Mouse (Mus musculus): ENCODE results near the gene Ngp. TPM values are rescaled to one million over a fixed set of nuclear protein-coding genes. Genes with fewer than 3 reads are reported as not detected.

Gene Ngp
- total RNA-seq, 2 experiments from 2014 or later, result not detected

DNA sequence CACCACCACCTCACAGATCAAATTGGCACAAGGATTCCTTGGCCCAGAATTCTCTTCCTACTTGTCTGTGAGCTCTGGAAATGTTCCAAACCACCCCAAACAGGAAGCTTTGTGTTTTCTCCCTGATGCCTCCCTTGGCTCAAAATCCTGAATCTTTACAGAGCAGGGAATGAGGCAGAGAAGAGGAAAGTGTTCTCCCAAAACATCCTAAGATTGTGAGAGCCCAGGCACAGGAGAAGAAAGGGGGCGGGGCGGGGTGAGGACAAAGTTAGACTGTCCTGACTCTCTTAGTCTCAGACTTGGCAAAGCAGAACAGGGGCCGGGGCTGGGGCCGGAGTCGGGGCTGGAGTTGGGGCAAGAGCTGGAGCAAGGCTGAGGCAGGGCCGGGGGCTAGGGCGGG lies 6.6 kb upstream of the Ngp start:
- intact Hi-C loops (cut with DNase I), result loop anchor here (5.0 to 10.0 kb wide), 2 partner anchors 292 to 369 kb away; no protein-coding TSS in a partner anchor
- peak in 1 of 2 experiments; percentile 54 for DNase-seq (ENCODE audit: extremely low spot score in 1 of 2, low spot score in 2 of 2)

DNA sequence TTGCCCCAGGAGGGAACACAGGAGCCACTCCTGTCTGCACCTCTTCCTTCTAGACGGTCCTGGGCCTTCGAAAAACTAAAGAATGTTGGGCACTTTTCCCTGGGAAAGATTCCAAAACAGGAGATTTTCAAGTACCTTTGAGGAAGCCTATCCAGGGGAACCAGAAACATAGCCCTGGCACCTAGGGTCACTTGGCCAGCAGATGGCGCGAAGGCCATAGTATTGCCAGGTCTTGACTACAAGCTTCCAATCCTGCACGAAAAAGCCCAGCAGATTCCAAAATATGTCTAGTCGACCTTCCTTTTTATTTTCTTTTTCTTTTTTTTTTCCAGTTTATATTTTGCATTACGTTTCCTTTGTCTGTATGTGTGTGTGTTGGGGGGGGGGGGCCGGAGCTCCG lies 5.8 kb upstream of the Ngp start:
- intact Hi-C loops (cut with DNase I), result loop anchor here (5.0 to 10.0 kb wide), 2 partner anchors 291 to 369 kb away; no protein-coding TSS in a partner anchor
- DNase-seq (ENCODE audit: extremely low spot score in 1 of 2, low spot score in 2 of 2), result peak in 1 of 2 experiments; percentile 63

DNA sequence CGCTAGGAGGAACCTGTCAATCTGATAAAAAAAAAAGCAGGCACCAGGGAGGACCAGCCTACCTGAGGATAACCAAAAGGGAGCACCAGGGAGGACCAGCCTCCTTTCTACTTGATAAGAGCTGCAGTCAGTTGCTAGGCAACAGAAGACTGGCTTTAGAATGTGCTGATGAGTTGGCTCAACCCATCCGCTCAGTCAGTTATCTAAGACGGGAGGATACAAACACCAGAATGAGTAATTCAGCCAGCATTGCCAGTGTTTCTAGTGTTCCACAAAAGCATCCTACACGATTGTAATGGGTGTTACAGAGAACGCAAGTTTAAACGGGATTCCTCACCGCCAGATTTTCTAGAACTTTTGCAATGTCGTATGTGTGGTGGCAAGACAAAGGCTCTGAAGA lies 11.7 kb downstream of the Ngp start:
- intact Hi-C loops (cut with DNase I), result no loop called here
- peak in 1 of 2 experiments; percentile 36 for DNase-seq (ENCODE audit: extremely low spot score in 1 of 2, low spot score in 2 of 2)

DNA sequence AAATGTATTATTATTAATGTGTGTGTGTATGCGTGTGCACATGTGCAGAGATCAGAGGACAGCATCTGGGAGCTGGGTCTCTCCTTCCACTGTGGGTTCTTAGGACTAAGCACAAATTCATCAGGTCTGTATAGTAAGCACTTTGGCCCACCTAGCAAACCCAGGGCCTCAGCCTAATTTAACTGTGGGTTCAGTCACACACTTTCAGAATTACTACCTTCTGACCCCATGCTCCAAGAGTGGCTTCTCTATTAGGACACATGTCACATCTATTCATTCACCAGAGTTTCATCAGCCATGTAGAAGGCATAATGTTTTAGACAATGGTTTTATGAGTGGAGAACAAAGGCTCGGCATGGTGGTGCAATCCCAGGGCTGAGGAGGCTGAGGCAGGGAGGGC lies 13.5 kb downstream of the Ngp start:
- intact Hi-C loops (cut with DNase I), result no loop called here
- DNase-seq (ENCODE audit: extremely low spot score in 1 of 2, low spot score in 2 of 2), result no peak

DNA sequence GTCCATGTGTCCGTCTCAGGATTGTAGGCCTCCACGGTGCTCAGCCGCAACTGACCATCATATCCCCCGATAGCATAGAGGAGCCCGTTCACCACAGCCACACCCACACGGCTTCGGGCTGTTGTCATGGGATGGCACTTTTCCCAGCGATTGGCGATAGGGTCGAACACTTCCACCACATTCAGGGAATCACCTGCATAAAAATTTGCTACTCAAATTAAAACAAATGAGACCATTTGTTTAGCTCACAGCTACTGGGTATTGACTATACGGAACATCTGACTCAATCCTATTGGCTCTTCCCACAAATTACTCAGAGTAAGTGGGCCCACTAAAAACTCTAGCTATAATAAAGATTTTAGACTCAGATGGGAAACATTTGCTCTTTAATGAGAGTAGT lies 16.5 kb downstream of the Ngp start:
- no peak for DNase-seq (ENCODE audit: extremely low spot score in 1 of 2, low spot score in 2 of 2)
- intact Hi-C loops (cut with DNase I), result no loop called here

DNA sequence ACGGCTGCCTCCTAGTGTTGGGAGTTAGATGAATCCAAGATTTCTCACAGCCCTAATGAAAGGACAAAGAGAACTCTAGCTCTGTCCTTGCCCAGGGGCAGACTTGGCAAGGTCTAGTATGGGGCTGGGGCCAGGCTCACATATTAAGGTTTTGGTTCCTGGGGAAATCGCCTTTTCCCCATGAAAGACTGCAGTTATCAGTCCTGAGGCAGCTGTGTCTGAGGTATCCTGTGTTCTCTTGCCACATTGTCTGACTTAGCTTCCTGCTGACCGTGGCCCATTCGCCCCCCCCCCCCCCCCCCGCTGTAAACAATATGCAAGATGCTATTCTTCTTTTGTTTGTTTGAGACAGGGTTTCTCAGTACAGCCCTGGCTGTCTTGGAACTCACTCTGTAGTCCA lies 20.5 kb downstream of the Ngp start:
- intact Hi-C loops (cut with DNase I), result loop anchor here (10.0 kb wide), 1 partner anchor 265 kb away; no protein-coding TSS in a partner anchor
- no peak for DNase-seq (ENCODE audit: extremely low spot score in 1 of 2, low spot score in 2 of 2)

DNA sequence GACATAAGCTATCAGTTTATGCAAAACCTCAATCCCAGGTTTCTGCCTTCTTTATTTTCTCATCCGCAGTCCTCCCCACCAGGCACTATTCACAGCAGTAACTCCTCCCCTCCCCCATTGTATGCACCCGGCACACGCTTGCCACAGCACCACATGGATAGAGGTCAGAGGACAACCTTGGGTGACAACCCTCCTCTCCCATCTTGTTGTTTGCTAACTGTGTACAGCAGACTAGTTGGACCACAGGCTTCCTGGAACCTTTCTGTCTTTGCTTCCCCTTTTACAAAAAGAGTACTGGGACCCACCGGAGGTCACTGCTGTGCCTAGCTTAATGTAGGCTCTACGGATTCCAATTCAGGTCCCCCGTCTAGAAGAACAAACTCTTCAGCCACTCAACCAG lies 21.0 kb downstream of the Ngp start:
- intact Hi-C loops (cut with DNase I), result loop anchor here (10.0 kb wide), 1 partner anchor 264 kb away; no protein-coding TSS in a partner anchor
- no peak for DNase-seq (ENCODE audit: extremely low spot score in 1 of 2, low spot score in 2 of 2)

DNA sequence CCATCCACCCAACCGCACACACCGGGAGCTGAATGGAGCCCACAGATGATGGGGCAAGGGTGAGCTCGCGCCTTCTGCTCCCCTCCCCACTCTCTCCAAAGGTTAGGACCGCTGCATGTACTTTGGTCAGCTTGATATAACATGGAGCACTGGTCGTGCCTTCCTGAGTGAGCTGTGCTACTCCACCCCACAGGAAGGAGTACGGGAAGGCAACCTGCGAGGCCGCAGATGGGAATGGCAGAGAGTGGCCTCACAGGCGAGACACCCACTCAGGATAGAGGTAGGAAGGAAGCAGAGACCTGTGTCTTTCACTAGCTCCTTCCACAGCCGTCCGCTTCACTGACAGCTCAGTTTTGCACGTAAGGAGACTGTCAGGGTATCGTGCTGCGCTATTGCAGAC lies 28.8 kb downstream of the Ngp start:
- no peak for DNase-seq (ENCODE audit: extremely low spot score in 1 of 2, low spot score in 2 of 2)
- intact Hi-C loops (cut with DNase I), result loop anchor here (10.0 kb wide), 1 partner anchor 256 kb away; no protein-coding TSS in a partner anchor

DNA sequence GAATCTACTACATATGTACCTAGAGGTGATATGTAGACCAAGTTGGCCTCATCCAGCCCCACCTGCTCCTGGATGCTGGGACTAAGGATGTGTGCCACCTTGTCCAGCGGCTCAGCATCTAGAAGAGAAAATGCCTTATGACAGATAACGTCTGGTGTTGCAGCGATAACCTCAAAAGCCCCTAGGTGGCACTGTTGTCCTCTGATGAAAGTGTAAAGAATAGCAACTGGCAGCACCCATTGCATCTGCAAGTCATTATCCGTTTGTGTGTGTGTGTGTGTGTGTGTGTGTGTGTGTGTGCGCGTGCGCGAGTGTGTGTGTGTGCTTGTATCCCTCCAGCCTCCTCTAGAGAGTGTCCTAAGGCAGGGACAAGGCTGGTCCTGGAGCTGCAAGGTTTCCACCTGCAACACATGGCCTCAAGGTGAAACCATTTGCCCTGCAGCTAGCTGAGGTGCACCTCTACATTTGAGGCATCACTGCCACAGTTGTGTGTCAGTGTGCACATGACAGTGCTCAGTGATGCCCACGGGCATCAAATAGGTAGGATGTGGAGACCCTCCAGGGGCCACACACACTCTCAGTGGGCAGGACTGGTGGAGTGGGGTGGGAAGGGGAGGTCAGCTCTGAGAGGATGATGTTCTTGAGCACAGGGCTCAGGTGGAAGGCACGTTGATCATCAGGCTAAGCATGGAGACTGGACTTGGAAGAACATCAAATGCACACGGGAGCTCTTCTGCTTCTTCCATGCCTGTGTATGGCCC lies 29.5 kb downstream of the Ngp start:
- intact Hi-C loops (cut with DNase I), result loop anchor here (10.0 kb wide), 1 partner anchor 256 kb away; no protein-coding TSS in a partner anchor
- peak; percentile 81 to 82 for DNase-seq (ENCODE audit: extremely low spot score in 1 of 2, low spot score in 2 of 2)

DNA sequence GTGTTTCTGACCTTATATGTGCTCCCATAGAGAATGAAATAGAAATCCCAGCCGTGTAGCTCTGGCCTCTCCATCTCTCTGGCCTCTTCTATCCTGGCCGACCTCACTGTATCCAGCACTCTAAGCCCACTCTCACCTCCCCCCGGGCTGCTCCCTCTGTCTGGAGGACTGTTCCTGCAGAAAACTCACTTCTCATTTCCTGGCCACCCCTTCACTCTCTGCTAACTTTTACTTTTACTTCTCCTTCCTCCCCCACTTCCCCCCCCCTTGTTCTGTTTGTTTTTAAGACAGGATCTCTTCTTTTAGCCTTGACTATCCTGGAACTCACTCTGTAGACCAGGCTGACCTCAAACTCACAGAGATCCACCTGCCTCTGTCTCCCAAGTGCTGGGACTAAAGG lies 33.0 kb downstream of the Ngp start:
- intact Hi-C loops (cut with DNase I), result no loop called here

DNA sequence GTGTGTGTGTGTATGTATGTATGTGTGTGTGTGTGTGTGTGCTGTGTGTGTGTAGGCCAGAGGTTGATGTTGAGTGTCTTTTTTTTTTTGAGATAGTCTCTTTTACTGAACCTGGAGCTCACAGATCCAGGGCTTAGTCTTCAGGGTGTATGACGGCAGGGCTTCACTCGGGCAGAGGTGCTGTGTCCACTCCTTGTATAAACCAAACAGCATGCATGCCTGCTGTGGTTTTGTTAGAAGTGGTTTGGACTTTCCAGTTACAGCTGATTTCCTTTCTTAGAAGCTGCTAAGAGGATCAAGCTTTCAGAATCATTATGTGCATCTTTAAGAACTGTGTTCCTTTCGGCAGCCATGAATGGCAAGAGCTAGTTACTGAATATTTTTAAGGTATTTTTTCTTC lies 38.4 kb downstream of the Ngp start:
- intact Hi-C loops (cut with DNase I), result no loop called here
- DNase-seq (ENCODE audit: extremely low spot score in 1 of 2, low spot score in 2 of 2), result no peak

More for the DNA sequence above, 33.0 kb downstream of the Ngp start:
- no peak for DNase-seq (ENCODE audit: extremely low spot score in 1 of 2, low spot score in 2 of 2)

DNA sequence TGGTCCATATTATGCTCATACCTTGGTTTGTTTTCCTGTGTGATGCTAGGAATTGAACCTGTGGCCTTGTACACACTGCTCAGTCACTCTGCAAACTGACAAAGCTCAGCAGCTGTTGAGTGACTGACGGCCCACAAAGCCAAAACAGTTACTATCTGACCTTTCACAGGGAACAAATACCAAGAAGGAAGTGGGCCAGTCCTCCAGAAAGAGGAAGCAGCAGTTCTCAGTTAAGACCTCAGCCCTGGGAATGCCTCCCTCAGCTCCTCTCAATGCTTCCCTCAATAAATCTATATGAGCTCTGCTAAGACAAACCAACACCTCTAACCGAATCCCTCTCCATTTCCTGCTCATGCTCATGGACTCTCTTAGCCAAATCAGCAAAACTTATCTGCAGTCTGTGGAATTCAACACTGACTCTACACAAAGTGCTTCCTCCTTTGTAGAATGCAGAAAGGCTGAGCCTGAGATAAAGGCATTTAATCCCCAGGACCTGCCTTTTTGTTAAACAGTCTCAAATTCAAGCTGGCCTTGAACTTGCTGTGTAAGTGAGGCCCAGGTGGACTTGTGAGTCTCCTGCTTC lies 39.7 kb downstream of the Ngp start:
- intact Hi-C loops (cut with DNase I), result no loop called here
- no peak for DNase-seq (ENCODE audit: extremely low spot score in 1 of 2, low spot score in 2 of 2)

DNA sequence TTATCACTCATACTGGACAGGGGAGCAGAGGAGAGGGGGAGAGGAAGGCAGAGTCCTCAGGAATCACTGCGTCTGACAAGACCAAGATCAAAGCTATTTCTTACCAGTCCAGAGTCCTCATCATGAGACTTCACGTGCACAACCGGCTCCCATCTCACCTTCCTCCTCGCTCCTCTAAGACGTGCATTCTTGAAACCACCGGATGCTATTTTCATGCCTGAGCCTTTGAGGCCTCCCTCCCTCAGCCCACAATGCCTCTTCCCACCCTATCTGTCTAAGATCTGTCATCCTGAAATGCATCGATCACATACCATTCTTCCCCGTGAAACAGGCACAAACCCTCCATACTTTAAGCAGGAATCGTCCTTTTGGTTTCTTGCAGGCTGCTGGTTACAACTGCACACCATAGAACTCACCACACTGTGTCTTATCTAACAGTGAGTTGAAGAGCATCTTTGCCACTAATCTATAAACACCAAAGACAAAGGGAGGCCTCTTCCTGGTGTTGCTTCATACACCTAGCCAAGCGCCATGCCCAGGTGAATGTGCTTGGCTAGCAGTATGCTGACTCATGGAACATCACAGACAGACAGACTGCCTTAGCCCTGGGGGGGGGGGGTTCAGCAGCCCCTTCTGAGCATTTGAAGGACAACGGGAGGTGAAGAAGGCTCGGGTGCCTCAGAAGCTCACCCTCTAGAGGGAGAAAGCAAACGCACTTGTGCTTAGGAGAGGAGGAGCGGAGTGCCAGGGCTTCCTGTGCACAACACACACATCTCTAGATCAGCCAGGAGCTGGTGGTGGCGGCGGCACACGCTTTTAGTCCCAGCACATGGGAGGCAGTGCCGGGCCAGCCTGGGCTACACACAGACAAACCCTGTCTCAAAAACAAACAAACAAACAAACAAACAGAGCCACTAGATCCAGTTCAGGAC lies 41.6 kb downstream of the Ngp start:
- no peak for DNase-seq (ENCODE audit: extremely low spot score in 1 of 2, low spot score in 2 of 2)
- intact Hi-C loops (cut with DNase I), result no loop called here

DNA sequence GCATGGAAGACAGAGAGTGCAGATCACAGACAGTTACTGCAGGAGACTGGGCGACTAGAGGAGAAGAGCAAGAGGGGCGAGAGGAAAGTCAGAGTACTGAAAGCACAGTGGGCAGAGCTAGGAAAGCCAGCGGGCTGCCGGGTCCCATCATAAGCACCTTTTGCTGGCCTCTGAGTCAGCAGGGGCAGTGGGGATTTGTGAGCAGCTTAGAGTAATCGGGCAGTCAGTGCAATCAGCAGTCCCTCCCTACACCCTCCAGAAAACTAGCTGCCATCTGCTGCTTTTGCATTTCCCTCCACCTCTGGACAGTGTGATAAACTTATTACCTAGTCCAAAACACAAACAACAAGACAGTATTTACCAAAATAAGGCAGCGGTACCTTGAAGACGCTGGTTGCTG lies 42.8 kb downstream of the Ngp start:
- intact Hi-C loops (cut with DNase I), result no loop called here
- DNase-seq (ENCODE audit: extremely low spot score in 1 of 2, low spot score in 2 of 2), result no peak

DNA sequence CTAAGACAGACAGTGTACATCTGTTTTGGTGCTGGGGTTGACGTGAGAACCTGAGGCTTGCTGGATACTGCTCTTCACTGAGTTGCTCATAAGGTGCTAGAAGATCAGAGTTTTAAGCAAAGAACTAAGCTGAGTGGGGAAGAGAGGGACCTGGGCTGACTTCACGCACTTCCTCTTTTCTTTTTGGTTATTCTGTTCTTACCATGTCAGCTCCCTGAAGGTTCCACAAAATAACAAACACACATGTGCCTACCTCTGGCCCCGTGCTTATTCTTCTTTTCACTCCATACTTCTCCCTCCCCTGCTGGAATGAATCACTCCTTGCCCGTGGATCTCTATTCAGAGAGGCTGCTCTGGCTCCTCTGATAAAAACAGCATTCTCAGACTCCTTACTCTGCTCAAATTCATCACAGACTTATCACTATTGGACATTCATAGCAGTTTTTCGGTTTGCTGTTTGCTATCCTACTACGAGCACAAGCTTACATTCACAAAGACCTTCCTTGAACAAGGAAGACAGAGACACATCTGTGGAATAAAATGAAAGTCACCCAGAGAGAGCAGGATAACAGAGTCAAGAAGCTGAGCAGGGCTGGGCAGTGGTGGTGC lies 44.5 kb downstream of the Ngp start:
- no peak for DNase-seq (ENCODE audit: extremely low spot score in 1 of 2, low spot score in 2 of 2)
- intact Hi-C loops (cut with DNase I), result no loop called here

DNA sequence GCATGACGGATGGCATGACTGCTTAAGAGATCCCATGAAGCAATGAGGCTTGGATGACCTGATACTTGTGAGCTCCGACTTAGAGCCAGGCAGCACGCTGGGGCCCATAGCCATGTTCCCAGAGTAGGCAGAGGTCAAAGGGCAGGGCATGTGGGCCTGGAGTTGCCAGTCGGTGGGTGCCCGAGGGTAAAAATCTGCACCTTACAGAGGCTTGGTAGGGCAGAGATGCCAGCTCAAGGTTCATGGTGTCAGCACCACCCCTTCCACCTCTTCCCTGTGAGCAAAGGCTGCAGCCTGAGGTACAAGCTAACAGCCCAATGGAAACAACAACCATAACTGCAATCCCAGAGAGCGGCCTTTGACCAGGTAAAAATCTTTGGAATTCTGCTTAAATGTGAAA lies 45.8 kb downstream of the Ngp start:
- intact Hi-C loops (cut with DNase I), result no loop called here
- no peak for DNase-seq (ENCODE audit: extremely low spot score in 1 of 2, low spot score in 2 of 2)

DNA sequence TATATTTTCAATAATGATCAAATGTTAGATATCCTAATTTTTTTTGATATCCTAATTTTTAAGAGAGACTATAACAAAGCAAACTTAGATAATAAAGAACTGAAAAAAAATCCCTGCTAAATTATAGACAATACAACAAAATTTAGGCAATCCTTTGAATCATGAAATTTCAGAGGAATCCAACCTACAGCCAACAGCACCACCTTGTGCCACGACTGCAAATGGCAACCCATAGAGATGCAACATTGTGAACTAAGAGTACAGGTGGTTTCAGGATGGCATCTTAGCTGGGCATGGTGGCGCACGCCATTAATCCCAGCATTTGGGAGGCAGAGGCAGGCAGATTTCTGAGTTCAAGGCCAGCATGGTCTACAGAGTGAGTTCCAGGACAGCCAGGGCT lies 46.6 kb downstream of the Ngp start:
- DNase-seq (ENCODE audit: extremely low spot score in 1 of 2, low spot score in 2 of 2), result no peak
- intact Hi-C loops (cut with DNase I), result no loop called here
